Mouse (Mus musculus) adrenal gland, postnatal 10 days (tissue): ENCODE data around the gene Prkca. TPM values are rescaled to one million over a fixed set of nuclear protein-coding genes. Genes with fewer than 3 reads are reported as not detected.

Experiments
- DNase-seq: peaks from one replicate; pipeline ENCODE4 v3.0.0; 2021; ENCODE audit warnings: mixed read lengths
- total RNA-seq, 2 experiments: library from RNA; stranded (reverse); gene quantifications; 2 replicates each; pipeline ENCODE4 v1.2.3; 2021

The Prkca gene
- total RNA-seq, 2 experiments from 2014 or later, result 10.3 to 16.3 TPM

GRCm38 (mm10) chr11:107996896-107997670, 346.6 kb downstream of the Prkca start:
- DNase-seq, result peak; percentile 47

GRCm38 (mm10) chr11:107994487-107994886, 349.2 kb downstream of the Prkca start:
- peak; percentile 58 for DNase-seq

- no peak for DNase-seq
Observed at GRCm38 (mm10) chr11:107993792-107994191, 349.9 kb downstream of the Prkca start.

- DNase-seq, result no peak
Observed at GRCm38 (mm10) chr11:107992500-107992899, 351.2 kb downstream of the Prkca start.

- DNase-seq, result no peak
Observed at GRCm38 (mm10) chr11:107991990-107992389, 351.7 kb downstream of the Prkca start.

GRCm38 (mm10) chr11:107989241-107989640, 354.5 kb downstream of the Prkca start:
- no peak for DNase-seq

- no peak for DNase-seq
Observed at GRCm38 (mm10) chr11:107985941-107986340, 357.8 kb downstream of the Prkca start.

GRCm38 (mm10) chr11:107983883-107984282, 359.8 kb downstream of the Prkca start:
- no peak for DNase-seq

- DNase-seq, result no peak
Observed at GRCm38 (mm10) chr11:107983224-107983623, 360.5 kb downstream of the Prkca start.

- DNase-seq, result peak; percentile 75
Observed at GRCm38 (mm10) chr11:107982225-107982896, 361.4 kb downstream of the Prkca start.

GRCm38 (mm10) chr11:107979497-107980174, 364.1 kb downstream of the Prkca start:
- DNase-seq, result no peak

- DNase-seq, result no peak
Observed at GRCm38 (mm10) chr11:107969943-107970342, 373.8 kb downstream of the Prkca start.

GRCm38 (mm10) chr11:107968147-107968546, 375.6 kb downstream of the Prkca start:
- DNase-seq, result peak; percentile 31

- no peak for DNase-seq
Observed at GRCm38 (mm10) chr11:107966229-107966628, 377.5 kb downstream of the Prkca start.

- peak; percentile 7 for DNase-seq
Observed at GRCm38 (mm10) chr11:107965449-107965848, 378.3 kb downstream of the Prkca start.

- no peak for DNase-seq
Observed at GRCm38 (mm10) chr11:107957566-107958350, 386.0 kb downstream of the Prkca start.

GRCm38 (mm10) chr11:107955191-107956062, 388.3 kb downstream of the Prkca start:
- no peak for DNase-seq

- DNase-seq, result no peak
Observed at GRCm38 (mm10) chr11:107951431-107951830, 392.3 kb downstream of the Prkca start.

GRCm38 (mm10) chr11:107950658-107951057, 393.1 kb downstream of the Prkca start:
- DNase-seq, result no peak

- DNase-seq, result no peak
Observed at GRCm38 (mm10) chr11:107950211-107950610, 393.5 kb downstream of the Prkca start.

- peak; percentile 13 for DNase-seq
Observed at GRCm38 (mm10) chr11:107947951-107948350, 395.8 kb downstream of the Prkca start.
